Mouse (Mus musculus) urinary bladder, adult 18-20 months (tissue): ENCODE results near the gene Eaf1.

Experiments
- DNase-seq, 2 experiments: peaks; one replicate each; pipeline ENCODE4 v3.0.0; 2022; ENCODE audit warnings: low spot score in 2 of 2, mixed read lengths in 2 of 2

Gene Eaf1

DNA sequence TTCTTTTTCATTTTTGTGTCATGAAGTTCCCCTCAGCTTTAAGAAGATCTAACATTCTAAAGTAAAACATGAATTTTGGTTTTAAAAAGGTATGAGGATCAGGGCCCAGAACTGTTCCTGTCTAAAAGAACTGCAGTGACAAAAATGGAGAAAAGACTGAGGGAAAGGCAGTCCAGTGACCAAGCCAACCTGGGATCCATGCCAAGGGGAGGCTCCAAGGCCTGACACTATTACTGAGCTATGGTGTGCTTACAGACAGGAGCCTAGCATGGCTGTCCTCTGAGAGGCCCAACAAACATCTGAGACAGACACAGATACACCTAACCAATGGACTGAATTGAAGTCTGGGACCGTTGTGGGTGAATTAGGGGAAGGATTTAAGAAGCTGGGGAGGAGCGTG is 15.7 kb downstream of the Eaf1 start:
- DNase-seq = no peak

DNA sequence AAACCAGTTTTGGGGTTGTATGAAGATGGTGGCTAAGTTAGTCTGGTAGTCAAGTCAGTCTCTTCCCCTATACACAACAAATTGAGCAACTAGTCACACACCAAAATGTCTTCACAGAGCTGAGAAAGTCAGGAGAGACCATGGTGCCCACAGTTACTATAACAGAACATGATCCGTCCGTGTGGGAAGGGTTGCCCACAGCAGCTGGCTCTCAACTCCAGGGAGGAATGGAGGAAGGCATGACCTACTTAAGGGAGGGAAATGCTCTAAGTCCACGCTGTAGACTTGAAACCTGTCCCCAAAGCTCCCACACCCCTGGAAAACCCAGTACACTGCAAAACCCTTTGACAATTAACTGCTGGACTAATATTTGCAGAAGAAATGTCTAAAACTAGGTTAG is 16.1 kb downstream of the Eaf1 start:
- DNase-seq = no peak

- no peak for DNase-seq
Observed at GRCm38 (mm10) chr14:31515895-31516294, 21.7 kb downstream of the Eaf1 start.

DNA sequence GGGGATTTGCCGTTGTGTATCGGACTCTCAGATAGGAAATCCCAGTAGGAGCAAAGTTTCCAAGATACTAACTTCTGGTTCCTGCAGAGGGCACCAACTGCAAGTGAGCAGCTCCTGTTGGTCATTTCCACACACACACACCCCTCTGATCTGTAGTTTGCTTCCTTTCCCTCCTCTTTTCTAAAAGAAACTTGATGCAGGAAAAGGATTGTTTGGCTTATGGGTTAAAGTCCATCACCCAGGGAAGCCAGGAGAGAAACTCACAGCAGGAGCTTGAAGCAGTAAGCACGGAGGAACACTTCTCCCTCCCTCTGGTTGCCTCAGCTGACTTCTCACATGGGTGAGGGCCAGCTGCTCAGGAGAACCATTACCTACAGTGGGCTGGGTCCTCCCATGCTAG is 25.0 kb downstream of the Eaf1 start:
- DNase-seq = no peak

GRCm38 (mm10) chr14:31521318-31521717 is 27.1 kb downstream of the Eaf1 start:
- no peak for DNase-seq

GRCm38 (mm10) chr14:31525040-31525810 is 31.0 kb downstream of the Eaf1 start:
- no peak for DNase-seq

GRCm38 (mm10) chr14:31530847-31531246 is 36.6 kb downstream of the Eaf1 start:
- DNase-seq = no peak

DNA sequence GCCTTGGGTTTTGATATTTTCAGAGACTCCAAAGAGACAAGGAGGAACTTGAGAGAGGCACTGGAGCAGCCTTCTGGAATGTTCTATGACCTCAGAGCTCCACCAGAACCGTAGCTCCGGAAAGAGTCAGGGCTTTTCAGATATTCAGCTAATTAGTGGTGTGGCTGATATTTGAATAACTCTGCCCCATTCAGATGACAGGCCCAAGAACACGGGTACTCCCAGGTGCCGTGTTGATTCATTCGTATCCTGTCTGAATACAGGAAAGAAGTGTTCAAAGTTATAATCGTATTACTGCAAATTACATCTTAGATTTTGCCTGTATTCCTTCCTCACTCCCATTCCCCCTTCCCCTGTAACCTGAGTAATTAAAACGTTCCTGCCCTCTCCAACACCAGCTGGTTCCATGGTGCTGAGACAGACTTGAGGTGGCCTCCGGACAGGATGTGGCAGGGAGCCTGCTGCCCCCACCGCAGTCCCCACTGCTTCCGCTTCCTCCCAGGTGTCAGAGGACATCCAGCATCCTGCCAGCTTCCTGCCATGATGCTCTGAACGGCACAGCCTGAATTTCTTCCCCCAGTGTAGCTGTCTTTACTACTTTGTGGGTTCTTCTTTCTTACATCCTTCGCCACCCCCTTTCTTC is 37.4 kb downstream of the Eaf1 start:
- no peak for DNase-seq

- no peak for DNase-seq
Observed at GRCm38 (mm10) chr14:31532656-31533055, 38.5 kb downstream of the Eaf1 start.

DNA sequence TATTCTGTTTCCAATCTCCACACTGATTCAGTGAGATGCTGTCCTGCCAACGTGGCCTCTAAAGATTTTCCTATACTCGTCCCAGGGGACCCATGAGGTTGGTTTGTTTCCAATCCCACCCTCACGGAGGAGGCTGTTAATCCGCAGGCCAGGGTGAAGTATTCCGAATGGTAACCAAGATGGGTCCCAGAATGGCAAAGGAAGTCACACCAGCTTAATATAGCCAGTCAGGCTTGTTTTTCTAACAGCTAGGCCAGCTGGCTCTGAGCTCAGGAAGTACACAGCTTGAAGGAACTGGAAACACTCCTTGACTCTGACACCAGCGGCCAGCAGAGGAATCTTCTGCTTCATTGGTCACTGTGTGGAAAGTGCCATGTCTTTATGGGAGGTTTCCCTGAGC is 43.1 kb downstream of the Eaf1 start:
- DNase-seq = no peak

DNA sequence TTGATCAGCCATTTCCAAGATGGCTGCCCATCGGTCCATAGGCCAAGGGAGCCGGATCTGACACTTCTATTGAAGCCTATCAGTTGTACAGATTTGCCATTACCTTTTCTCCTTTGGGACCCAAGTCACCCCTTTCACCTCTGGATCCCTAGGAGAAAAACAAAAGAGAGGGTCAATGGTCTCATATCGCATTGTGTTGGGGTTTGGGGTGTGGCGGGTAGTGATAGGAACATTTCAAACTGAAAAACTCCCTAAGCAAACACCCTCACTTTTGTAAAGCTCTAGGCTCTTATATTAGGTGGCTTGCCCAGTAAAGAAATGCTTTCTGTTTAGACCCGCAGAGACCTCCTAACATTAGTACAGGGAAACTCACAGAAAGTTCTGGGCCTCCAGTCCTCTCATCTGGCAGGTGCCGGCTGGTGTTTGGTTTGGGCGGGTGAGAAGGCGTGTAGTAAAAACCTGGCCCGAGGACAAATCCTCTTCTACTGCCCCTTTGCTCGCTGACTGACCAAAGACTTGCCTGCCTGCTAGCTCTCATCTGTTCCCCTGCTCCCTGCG is 49.8 kb downstream of the Eaf1 start:
- DNase-seq = no peak

DNA sequence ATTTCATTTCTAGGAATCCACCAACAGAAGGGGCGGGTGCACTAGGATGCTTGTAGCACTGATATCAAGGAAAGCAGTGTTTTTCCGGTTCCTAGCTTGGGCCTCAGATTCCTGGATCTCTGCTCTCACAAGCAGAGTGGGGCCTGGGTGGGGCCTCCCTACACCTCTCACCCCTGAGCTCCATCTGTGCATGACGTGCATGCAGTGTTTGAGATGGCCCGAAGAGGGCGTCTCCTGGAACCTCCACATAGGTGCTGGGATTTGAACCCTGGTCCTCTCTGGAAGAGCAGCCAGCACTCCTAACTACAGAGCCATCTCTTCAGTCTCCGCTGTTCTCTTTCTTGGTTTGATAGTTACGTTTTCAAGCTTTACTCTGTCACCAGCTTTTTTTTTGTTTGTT is 60.8 kb downstream of the Eaf1 start:
- DNase-seq = no peak

- no peak for DNase-seq
Observed at GRCm38 (mm10) chr14:31555963-31556434, 61.8 kb downstream of the Eaf1 start.

DNA sequence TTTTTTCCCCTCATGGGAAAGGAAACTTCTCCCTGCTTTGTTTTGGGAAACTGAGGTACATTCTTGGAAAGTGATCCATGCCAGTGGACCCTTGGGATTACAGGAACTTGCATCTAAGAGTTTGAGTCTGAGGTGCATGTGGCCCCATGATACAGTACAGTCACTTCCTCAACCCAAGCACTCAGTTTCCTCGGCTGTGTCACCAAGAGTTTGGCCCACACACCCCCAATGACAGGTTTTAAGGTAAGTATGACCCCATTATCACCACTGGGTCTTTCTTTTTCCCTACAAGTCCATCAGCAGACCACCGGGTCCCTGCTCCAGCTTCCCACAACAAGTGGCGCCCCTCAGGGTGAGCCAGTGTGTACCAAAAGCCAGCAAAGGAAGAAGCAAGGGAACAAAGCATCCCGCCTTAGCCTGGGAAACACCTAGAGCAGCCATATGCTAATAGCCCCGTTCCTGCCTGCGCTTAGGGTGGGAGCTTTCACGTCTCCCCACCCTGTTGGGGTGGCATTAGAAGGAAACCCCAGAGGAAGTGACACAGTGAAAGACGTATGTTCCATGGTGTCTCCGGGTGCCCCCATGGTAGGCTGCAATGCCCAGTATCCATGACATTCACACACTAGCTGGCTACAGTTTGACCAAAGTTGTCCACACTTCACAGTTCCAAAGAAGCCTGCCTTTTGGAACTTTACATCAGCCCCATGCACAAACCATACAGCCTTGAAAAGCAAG is 62.5 kb downstream of the Eaf1 start:
- no peak for DNase-seq

DNA sequence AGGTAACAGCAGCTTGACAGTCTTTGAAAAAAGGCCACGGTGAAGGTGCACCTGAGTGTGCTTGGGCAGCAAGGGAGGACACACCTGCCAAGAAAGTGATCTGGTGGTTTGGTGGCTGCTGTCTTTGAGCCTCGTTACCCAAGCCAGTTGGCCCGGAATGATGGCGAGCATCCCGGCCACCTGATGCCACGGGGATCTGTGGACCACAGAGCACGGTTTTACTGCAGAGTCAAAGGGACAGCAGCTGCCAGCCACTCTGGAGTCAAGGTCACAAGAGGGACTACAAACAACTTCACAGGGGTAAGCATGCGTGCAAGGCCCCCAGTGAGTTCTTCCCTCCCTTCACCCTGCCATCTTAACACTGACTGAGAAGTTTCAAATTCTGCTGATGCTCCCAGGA is 63.1 kb downstream of the Eaf1 start:
- DNase-seq = no peak

GRCm38 (mm10) chr14:31557784-31558183 is 63.6 kb downstream of the Eaf1 start:
- no peak for DNase-seq

GRCm38 (mm10) chr14:31559216-31559615 is 65.0 kb downstream of the Eaf1 start:
- no peak for DNase-seq
